Mouse (Mus musculus) G1E (cell line): ENCODE measurements around the gene Prox2. TPM values are rescaled to one million over a fixed set of nuclear protein-coding genes. Genes with fewer than 3 reads are reported as not detected.

ENCODE experiments used
- ATAC-seq: 2 replicates; pipeline ENCODE4 v1.8.0; 2016; ENCODE audit warnings: mild to moderate bottlenecking; ENCODE audit not compliant: insufficient number of reproducible peaks, poor library complexity, low FRiP score, severe bottlenecking; ENCODE audit errors: extremely low read depth
- DNase-seq: peaks from one replicate; pipeline ENCODE4 v3.0.0; 2012; ENCODE audit warnings: low spot score
- H3K27me3 ChIP-seq: 2 replicates; pipeline ENCODE4 v1.6.1; 2012; ENCODE audit warnings: mild to moderate bottlenecking, low read length, inconsistent platforms; ENCODE audit not compliant: insufficient read depth
- H3K36me3 ChIP-seq: replicated peaks from 2 replicates; pipeline ENCODE3; 2012; ENCODE audit warnings: mild to moderate bottlenecking, inconsistent platforms
- H3K4me1 ChIP-seq: 2 replicates; pipeline ENCODE4 v1.6.1; 2012; ENCODE audit warnings: low read depth, low read length, inconsistent platforms, mixed read lengths; ENCODE audit not compliant: insufficient read depth
- H3K4me3 ChIP-seq: 2 replicates; pipeline ENCODE4 v1.5.1; 2012; ENCODE audit warnings: low read depth, mild to moderate bottlenecking, inconsistent platforms, low read length, moderate library complexity, mixed read lengths
- H3K9me3 ChIP-seq: replicated peaks from 2 replicates; pipeline ENCODE4 v1.6.1; 2012; ENCODE audit warnings: inconsistent platforms
- CTCF ChIP-seq: IDR thresholded peaks from 2 replicates; pipeline ENCODE4 v1.5.1; 2012; ENCODE audit warnings: low read depth, low read length, inconsistent platforms, mixed read lengths
- GATA1 ChIP-seq: IDR thresholded peaks from 2 replicates; pipeline ENCODE4 v1.6.1; 2012; ENCODE audit warnings: borderline replicate concordance, low read length, inconsistent platforms, mixed read lengths
- GATA2 ChIP-seq: IDR thresholded peaks from 2 replicates; pipeline ENCODE4 v1.6.1; 2012; ENCODE audit warnings: low read depth, low read length, inconsistent platforms, borderline replicate concordance
- POLR2AphosphoS5 ChIP-seq: IDR thresholded peaks from 2 replicates; pipeline ENCODE4 v1.6.1; 2012; ENCODE audit warnings: low read depth, low read length, inconsistent platforms; ENCODE audit not compliant: insufficient replicate concordance
- TAL1 ChIP-seq: conservative IDR thresholded peaks from 2 replicates; pipeline ENCODE4 v1.6.1; 2012; ENCODE audit warnings: low read depth, low read length, inconsistent platforms, mixed read lengths
- polyA plus RNA-seq: library from polyadenylated mRNA; stranded (reverse); fragments of >175 nt; gene quantifications from 2 replicates; pipeline ENCODE4 v1.2.3, GENCODE M21; 2012
- total RNA-seq, 2 experiments: library from RNA; stranded (forward) in 1 of 2; stranded (reverse) in 1 of 2; fragments of 200-1000 nt in 1 of 2; fragments of >200 nt in 1 of 2; fragmentation: Nextera tagmentation in 1 of 2; gene quantifications; 2 replicates each; pipeline ENCODE4 v1.2.3; 2014 to 2017

Prox2 gene
- total and polyA plus RNA-seq, 3 experiments, result 7.0 to 13.5 (median 10.7) TPM

- peak; percentile 60 for DNase-seq
- Histone ChIP-seq H3K27me3 (peaks cover 8% of the 10 kb centered on the region; the same call in 1 of the 2 replicates), H3K36me3 (peaks cover 73% of the 10 kb centered on the region), H3K4me1 (peaks cover 32% of the 10 kb centered on the region), H3K9me3 (no peaks in the 10 kb centered on the region), H3K4me3 (no peak overlapping the region)
- peak; percentile 49 for TF ChIP-seq TAL1
- 0 out of 2 replicates have a peak, but pooled peaks have one; percentile 57 for TF ChIP-seq POLR2AphosphoS5
- TF ChIP-seq GATA1, result no peak
- ATAC-seq, result peak; percentile 52; the same call in 1 of the 2 replicates
Observed at GRCm38 (mm10) chr12:85134043-85134794, 23.7 kb upstream of the Prox2 start.

- no peak for TF ChIP-seq POLR2AphosphoS5
- TF ChIP-seq GATA2, result no peak
- TF ChIP-seq GATA1, result no peak
- no peak for TF ChIP-seq CTCF
- TF ChIP-seq TAL1, result no peak
- no peak overlapping the region for H3K4me3 ChIP-seq
- DNase-seq, result no peak
- no peak for ATAC-seq
- H3K4me1 ChIP-seq, result peaks cover 29% of the 10 kb centered on the region
- H3K27me3 ChIP-seq, result no peaks in the 10 kb centered on the region
- H3K9me3 ChIP-seq, result no peaks in the 10 kb centered on the region
- peaks cover 96% of the 10 kb centered on the region for H3K36me3 ChIP-seq
Observed at GRCm38 (mm10) chr12:85131361-85131760, 20.8 kb upstream of the Prox2 start.

- peaks cover 22% of the 10 kb centered on the region for H3K4me1 ChIP-seq
- H3K36me3 ChIP-seq, result peaks cover 95% of the 10 kb centered on the region
- no peak for TF ChIP-seq GATA2
- no peak for TF ChIP-seq CTCF
- DNase-seq, result no peak
- H3K4me3 ChIP-seq, result no peak overlapping the region
- no peak; the same call in 1 of the 2 replicates for ATAC-seq
- no peaks in the 10 kb centered on the region for H3K9me3 ChIP-seq
- no peaks in the 10 kb centered on the region for H3K27me3 ChIP-seq
Observed at GRCm38 (mm10) chr12:85129426-85129978, 18.9 kb upstream of the Prox2 start.

- TF ChIP-seq CTCF, result no peak
- no peak for DNase-seq
- Histone ChIP-seq H3K27me3 (no peaks in the 10 kb centered on the region), H3K9me3 (no peaks in the 10 kb centered on the region), H3K4me3 (no peak overlapping the region), H3K4me1 (no peaks in the 10 kb centered on the region; the same call in 1 of the 2 replicates), H3K36me3 (peaks cover 95% of the 10 kb centered on the region)
- no peak for ATAC-seq
Observed at GRCm38 (mm10) chr12:85126986-85127603, 16.5 kb upstream of the Prox2 start.

DNA sequence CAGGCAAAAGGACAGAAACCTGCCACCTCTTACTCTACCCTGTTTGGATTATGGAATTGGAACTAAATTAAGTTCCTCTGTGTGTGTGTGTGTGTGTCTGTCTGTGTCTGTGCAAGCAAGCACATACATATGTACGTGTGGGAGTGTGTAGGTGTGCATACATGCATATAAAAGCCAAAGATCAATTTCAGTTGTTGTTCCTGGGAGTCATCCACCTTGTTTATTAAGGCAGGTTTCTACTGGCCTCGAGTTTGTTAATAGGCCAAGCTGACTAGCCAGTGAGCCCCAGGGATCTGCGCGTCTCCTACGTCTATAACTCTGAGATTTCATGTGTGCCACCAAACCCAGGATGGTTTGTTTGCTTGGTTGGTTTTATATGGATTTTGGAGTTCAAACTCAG lies 14.2 kb upstream of the Prox2 start:
- H3K4me1 ChIP-seq, result no peaks in the 10 kb centered on the region; the same call in 1 of the 2 replicates
- no peaks in the 10 kb centered on the region for H3K9me3 ChIP-seq
- TF ChIP-seq CTCF (no peak), GATA2 (no peak), POLR2AphosphoS5 (no peak), GATA1 (no peak), TAL1 (no peak)
- no peak for DNase-seq
- H3K27me3 ChIP-seq, result no peaks in the 10 kb centered on the region
- H3K36me3 ChIP-seq, result peaks cover 96% of the 10 kb centered on the region
- no peak overlapping the region for H3K4me3 ChIP-seq
- no peak for ATAC-seq

DNA sequence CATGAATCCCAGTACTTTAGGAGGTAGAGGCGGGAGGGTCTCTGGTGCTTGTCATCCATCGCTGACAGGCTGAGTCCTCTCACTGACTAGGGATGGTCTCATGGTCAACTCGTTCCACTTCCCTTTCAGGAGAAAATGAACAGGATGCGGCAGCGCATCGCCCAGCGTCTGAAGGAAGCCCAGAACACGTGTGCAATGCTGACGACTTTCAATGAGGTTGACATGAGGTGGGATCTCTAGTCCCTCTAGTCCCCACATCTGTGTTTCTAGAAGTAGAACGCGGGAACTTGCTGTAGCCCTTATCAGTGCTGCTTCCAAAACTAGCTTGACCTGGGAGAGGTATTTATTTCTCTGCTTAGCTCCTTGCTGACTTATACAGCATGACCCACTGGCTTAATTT lies 13.1 kb upstream of the Prox2 start:
- Histone ChIP-seq H3K36me3 (peaks cover 98% of the 10 kb centered on the region), H3K9me3 (no peaks in the 10 kb centered on the region), H3K27me3 (no peaks in the 10 kb centered on the region), H3K4me3 (no peak overlapping the region), H3K4me1 (no peaks in the 10 kb centered on the region; the same call in 1 of the 2 replicates)
- no peak for DNase-seq
- ATAC-seq, result no peak
- TF ChIP-seq TAL1 (no peak), CTCF (no peak), GATA2 (no peak), GATA1 (no peak), POLR2AphosphoS5 (no peak)
